Mouse (Mus musculus) ovary, adult 18-20 months (tissue): Measurements from ENCODE around the gene Pla2g10.
A peak's percentile ranks its signal among the peaks of the same experiment; 100 is the strongest.
"Not testable (repeated sequence)": the region's sequence is repeated elsewhere in the genome, so short reads cannot be mapped to it uniquely, and the experiment has no call there.

Source experiments
- DNase-seq: peaks from one replicate; pipeline ENCODE4 v3.0.0; 2022; ENCODE audit warnings: low spot score, mixed read lengths

The Pla2g10 gene

GRCm38 (mm10) chr16:13729428-13729827, 1.4 kb downstream of the Pla2g10 start:
- no peak for DNase-seq

GRCm38 (mm10) chr16:13727811-13728335, 2.9 kb downstream of the Pla2g10 start:
- DNase-seq = no peak

GRCm38 (mm10) chr16:13722937-13723336, 7.8 kb downstream of the Pla2g10 start:
- no peak for DNase-seq

- no peak for DNase-seq
These were observed 13.8 kb downstream of the Pla2g10 start for GRCm38 (mm10) chr16:13716821-13717553.

GRCm38 (mm10) chr16:13714910-13715309, 15.9 kb downstream of the Pla2g10 start:
- no peak for DNase-seq

GRCm38 (mm10) chr16:13704676-13705075, 26.1 kb downstream of the Pla2g10 start:
- no peak for DNase-seq

- no peak for DNase-seq
These were observed 28.6 kb downstream of the Pla2g10 start for GRCm38 (mm10) chr16:13702184-13702583.

GRCm38 (mm10) chr16:13698998-13699397, 31.8 kb downstream of the Pla2g10 start:
- no peak for DNase-seq

GRCm38 (mm10) chr16:13678601-13679319, 52.0 kb downstream of the Pla2g10 start:
- DNase-seq = no peak

GRCm38 (mm10) chr16:13674511-13674910, 56.3 kb downstream of the Pla2g10 start:
- no peak for DNase-seq

- no peak for DNase-seq
These were observed 57.7 kb downstream of the Pla2g10 start for GRCm38 (mm10) chr16:13673114-13673513.

- peak; percentile 30 for DNase-seq
These were observed 58.3 kb downstream of the Pla2g10 start for GRCm38 (mm10) chr16:13672386-13672898.

- DNase-seq = peak; percentile 90
These were observed 58.9 kb downstream of the Pla2g10 start, which contains the start of the genes Bfar and 3110001I22Rik for GRCm38 (mm10) chr16:13671685-13672385. Gene Bfar (plus strand): TSS chr16:13671858. Gene 3110001I22Rik (plus strand): TSS chr16:13671929.

GRCm38 (mm10) chr16:13670896-13671295, 59.9 kb downstream of the Pla2g10 start:
- DNase-seq = not testable (repeated sequence)

- no peak for DNase-seq
These were observed 61.5 kb downstream of the Pla2g10 start for GRCm38 (mm10) chr16:13669282-13669681.

- no peak for DNase-seq
These were observed 62.2 kb downstream of the Pla2g10 start for GRCm38 (mm10) chr16:13668402-13669108.

GRCm38 (mm10) chr16:13667878-13668343, 62.9 kb downstream of the Pla2g10 start, which contains the start of gene Parn:
Gene Parn (minus strand): TSS chr16:13668170.
- peak; percentile 87 for DNase-seq
